ENCODE assay signal across 31 mouse cellular contexts in the genomic region with DNA sequence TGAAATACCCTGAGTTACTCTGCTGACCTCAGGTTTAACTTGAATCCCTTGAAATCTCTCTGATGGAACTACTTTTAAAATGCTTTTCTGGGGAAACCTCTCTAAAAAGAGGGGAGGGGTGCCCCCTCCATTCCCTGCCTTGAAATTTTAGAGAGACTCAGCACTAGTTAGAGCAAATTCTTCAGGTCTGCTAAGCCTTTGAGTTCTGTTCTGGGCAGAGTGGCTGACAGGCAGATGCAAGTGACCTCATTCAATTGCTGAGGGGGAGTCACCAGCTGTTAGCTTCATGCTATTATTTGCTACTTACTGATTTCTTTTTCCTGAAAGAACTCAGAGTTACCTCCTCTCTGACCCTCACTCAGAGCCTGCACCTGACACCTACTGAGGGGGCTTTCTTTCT. TPM values are rescaled to one million over a fixed set of nuclear protein-coding genes. Genes with fewer than 3 reads are reported as not detected.
DNase-seq lines count a peak whose midpoint lies in the region; ATAC-seq and TF ChIP-seq lines count a peak whose summit lies in the region.
"Had no signal": no experiment of that assay in that cellular context is flagged by ENCODE, and none has a peak within 500 bp of the region (broad histone marks: within the 10 kb centered on the region; RNA-seq: fewer than 3 reads in every experiment).

No protein-coding gene starts in this region.

- no peaks in the 10 kb centered on the region for H3K4me1 ChIP-seq in midbrain, embryonic 16.5 days (ENCODE audit: control insufficient read depth, insufficient read depth, low read length)
- H3K4me1 ChIP-seq in midbrain, embryonic 14.5 days (ENCODE audit: control insufficient read depth, insufficient read depth, low read length), result no peaks in the 10 kb centered on the region
- 0 out of 2 replicates have a peak, but pooled peaks cover 2% of the 10 kb centered on the region for H3K4me1 ChIP-seq in olfactory bulb, adult 2 months (ENCODE audit: control insufficient read depth, insufficient read depth, low read length)
- H3K4me1 ChIP-seq: embryonic facial prominence, embryonic 12.5 days; forebrain, embryonic 13.5 days; heart, embryonic 12.5 days; heart, embryonic 15.5 days; hindbrain, embryonic 10.5 days had no signal

- no peaks in the 10 kb centered on the region for H3K27me3 ChIP-seq in midbrain, embryonic 16.5 days (ENCODE audit: control insufficient read depth, insufficient read depth, low read depth, low read length)
- no peaks in the 10 kb centered on the region for H3K27me3 ChIP-seq in midbrain, embryonic 14.5 days (ENCODE audit: control insufficient read depth, insufficient read depth, low read length)
- H3K27me3 ChIP-seq: CH12.LX; embryonic facial prominence, embryonic 12.5 days; forebrain, embryonic 13.5 days; heart, embryonic 12.5 days; heart, embryonic 15.5 days; Patski had no signal

- H3K4me2 ChIP-seq in midbrain, embryonic 16.5 days (ENCODE audit: low read length), result no peak overlapping the region
- H3K4me2 ChIP-seq in midbrain, embryonic 14.5 days (ENCODE audit: low read length), result no peak overlapping the region
- H3K4me2 ChIP-seq: embryonic facial prominence, embryonic 12.5 days; forebrain, embryonic 13.5 days; heart, embryonic 12.5 days; heart, embryonic 15.5 days; hindbrain, embryonic 14.5 days had no signal

- H3K9ac ChIP-seq in midbrain, embryonic 16.5 days (ENCODE audit: low read depth, low read length), result no peak overlapping the region
- H3K9ac ChIP-seq in midbrain, embryonic 14.5 days (replicated peaks; ENCODE audit: low read length), result no peak overlapping the region
- H3K9ac ChIP-seq: embryonic facial prominence, embryonic 12.5 days; forebrain, embryonic 13.5 days; heart, embryonic 12.5 days; heart, embryonic 15.5 days; hindbrain, embryonic 14.5 days had no signal

- no peaks in the 10 kb centered on the region for H3K36me3 ChIP-seq in midbrain, embryonic 16.5 days (ENCODE audit: control insufficient read depth, insufficient read depth, low read length)
- H3K36me3 ChIP-seq in midbrain, embryonic 14.5 days (ENCODE audit: control insufficient read depth, insufficient read depth, low read length), result no peaks in the 10 kb centered on the region
- H3K36me3 ChIP-seq: embryonic facial prominence, embryonic 12.5 days; G1E; heart, embryonic 12.5 days; heart, embryonic 15.5 days; hindbrain, embryonic 10.5 days had no signal

- no peak overlapping the region for H3K4me3 ChIP-seq in midbrain, embryonic 16.5 days (ENCODE audit: low read depth, low read length)
- H3K4me3 ChIP-seq in midbrain, embryonic 14.5 days (replicated peaks; ENCODE audit: low read depth, low read length), result no peak overlapping the region
- no peak overlapping the region for H3K4me3 ChIP-seq in olfactory bulb, adult 2 months (ENCODE audit: insufficient read depth, low read depth, low read length)
- H3K4me3 ChIP-seq: embryonic facial prominence, embryonic 12.5 days; erythroblast, embryonic 14.5 days; forebrain, embryonic 13.5 days; heart, embryonic 12.5 days; heart, embryonic 15.5 days; hindbrain, embryonic 10.5 days had no signal

- no peak for TF ChIP-seq POLR2A in olfactory bulb, adult 2 months (IDR thresholded peaks at IDR 0.05; ENCODE audit: insufficient read depth, low read depth, low read length)

- no peak overlapping the region for H3K27ac ChIP-seq in midbrain, embryonic 16.5 days (ENCODE audit: low read length)
- H3K27ac ChIP-seq in midbrain, embryonic 14.5 days (replicated peaks; ENCODE audit: low read depth, low read length), result no peak overlapping the region
- peak overlapping the region; percentile 80 for H3K27ac ChIP-seq in olfactory bulb, adult 2 months (ENCODE audit: insufficient read depth, low read depth, low read length)
- H3K27ac ChIP-seq: embryonic facial prominence, embryonic 12.5 days; forebrain, embryonic 13.5 days; heart, embryonic 15.5 days; hindbrain, embryonic 10.5 days; hindbrain, embryonic 14.5 days; hindbrain, postnatal 0 days had no signal

- H3K9me3 ChIP-seq in midbrain, embryonic 16.5 days (replicated peaks; ENCODE audit: control insufficient read depth, low read length, poor library complexity, severe bottlenecking), result no peaks in the 10 kb centered on the region
- H3K9me3 ChIP-seq in midbrain, embryonic 14.5 days (ENCODE audit: control insufficient read depth, low read length), result no peaks in the 10 kb centered on the region
- H3K9me3 ChIP-seq: embryonic facial prominence, embryonic 12.5 days; forebrain, embryonic 13.5 days; G1E; heart, embryonic 12.5 days; heart, embryonic 15.5 days; hindbrain, embryonic 10.5 days had no signal

- ATAC-seq in frontal cortex, adult (ENCODE audit: low TSS enrichment), result peak; percentile 79
- peak; percentile 64; the same call in 1 of the 2 replicates for ATAC-seq in midbrain, embryonic 16.5 days
- ATAC-seq in midbrain, embryonic 14.5 days (ENCODE audit: low FRiP score, low TSS enrichment), result no peak
- ATAC-seq: forebrain, embryonic 13.5 days; forebrain, embryonic 16.5 days; hindbrain, postnatal 0 days; inflammation-experienced regulatory T-cells, adult 6 months; Patski had no signal

- DNase-seq in frontal cortex, postnatal 10 days (ENCODE audit: low spot score in 2 of 2), result no peak
- DNase-seq in midbrain, embryonic 14.5 days, result no peak
- DNase-seq in brain, adult 2 months (ENCODE audit: low read depth, low spot score), result peak; percentile 69
- no peak for DNase-seq in testis, postnatal 14 days (ENCODE audit: low spot score)
- no peak for DNase-seq in neural tube, embryonic 10.5 days (ENCODE audit: extremely low spot score, low spot score)
- DNase-seq: adrenal gland, postnatal 10 days; adrenal gland, postnatal 36 days; B cell, adult 2 months; cerebellum, adult 11-12 months; cerebellum, adult 8-10 months; cerebellum, postnatal 10 days; cerebellum, postnatal 36 days; gastrocnemius, postnatal 25 days; heart, adult 18-20 months; heart, postnatal 36 days had no signal

- no peak for TF ChIP-seq CTCF in olfactory bulb, adult 2 months (IDR thresholded peaks at IDR 0.05; ENCODE audit: insufficient read depth, low read depth, low read length)

RNA-seq across cellular contexts. Expression of a gene that starts 43.5 kb away (rescaled TPM):
- 18.6 and 18.8 TPM in 2 replicates for polyA plus RNA-seq in midbrain, embryonic 16.5 days (2015; fragmentation: Nextera tagmentation; extraction: Ambion mirVana)
- 13.9 and 14.8 TPM in 2 replicates for polyA plus RNA-seq in midbrain, embryonic 14.5 days (2014; fragmentation: Nextera tagmentation; extraction: Ambion mirVana)
- not detected in 2 replicates for polyA plus RNA-seq in olfactory bulb, adult 2 months (2012; ENCODE audit: insufficient read depth, insufficient read length, low replicate concordance, missing spikeins)
